Mouse (Mus musculus) layer of hippocampus, adult 18-20 months (tissue): ENCODE data around the gene Olfr709-ps1. TPM values are rescaled to one million over a fixed set of nuclear protein-coding genes. Genes with fewer than 3 reads are reported as not detected.
"Not testable (repeated sequence)": the region's sequence is repeated elsewhere in the genome, so short reads cannot be mapped to it uniquely, and the experiment has no call there.

Source experiments
- DNase-seq, 2 experiments: peaks; one replicate each; pipeline ENCODE4 v3.0.0; 2022; ENCODE audit warnings: low spot score in 2 of 2
- long read RNA-seq: library from polyadenylated mRNA; stranded (forward); transcript quantifications from one replicate; pipeline ENCODE4 v2.0.0, GENCODE M21; 2021
- total RNA-seq, 2 experiments: library from RNA; stranded (reverse); gene quantifications; 2 replicates each; pipeline ENCODE4 v1.2.3; 2021

Gene Olfr709-ps1
- not detected for total RNA-seq
- long read RNA-seq, result 0 reads

DNA sequence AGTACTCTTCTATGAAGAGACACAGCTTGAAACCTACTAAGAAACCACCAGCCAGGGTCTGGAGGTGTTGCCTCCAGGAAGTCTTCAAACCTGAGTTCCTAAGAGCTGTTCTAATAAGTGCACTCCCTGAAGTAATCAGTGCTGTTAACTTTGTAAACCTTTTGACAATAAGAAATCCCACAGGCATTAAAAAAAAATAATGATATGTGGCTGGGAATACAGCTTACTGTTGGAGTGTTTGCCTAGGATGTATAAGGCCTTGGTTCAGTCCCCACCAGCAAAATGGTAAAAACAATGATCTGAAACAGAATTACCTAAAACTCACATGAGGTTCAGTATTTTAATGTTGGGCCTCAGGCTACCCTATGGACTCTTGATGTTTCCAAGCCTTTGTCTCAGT, at the start of gene Olfr709-ps1:
Gene Olfr709-ps1 (minus strand): TSS at position 101 of the 400 bp plus-strand sequence.
- no peak for DNase-seq

- no peak for DNase-seq
These were observed 43.3 kb upstream of the Olfr709-ps1 start, which contains the start of gene Olfr711 for GRCm38 (mm10) chr7:106975353-106975752. Gene Olfr711 (minus strand): TSS chr7:106975453.

- DNase-seq, result not testable (repeated sequence)
These were observed 35.5 kb upstream of the Olfr709-ps1 start for GRCm38 (mm10) chr7:106967503-106967902.

DNA sequence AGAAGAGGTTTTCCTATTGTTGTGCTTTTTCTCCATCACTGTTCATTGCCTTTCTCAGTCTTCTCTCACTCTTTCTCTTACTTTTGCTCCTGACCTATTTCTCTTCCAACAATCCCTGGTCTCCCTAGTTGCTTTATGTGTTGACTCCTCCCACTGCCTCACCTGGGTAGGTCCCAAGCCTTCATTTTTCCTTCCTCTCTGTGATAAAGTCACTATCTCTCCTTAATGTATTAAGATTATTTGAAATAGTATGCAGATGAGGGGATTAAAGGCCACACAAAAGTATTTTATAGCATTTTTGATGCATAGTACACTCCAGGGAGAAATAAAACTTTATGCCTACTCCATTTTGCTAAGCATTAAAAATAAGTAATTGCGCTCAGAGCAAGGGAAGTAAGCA, 31.8 kb upstream of the Olfr709-ps1 start, which contains the start of gene Olfr6:
Gene Olfr6 (minus strand): TSS at position 101 of the 400 bp plus-strand sequence.
- no peak for DNase-seq

- DNase-seq, result no peak
These were observed 16.2 kb upstream of the Olfr709-ps1 start, which contains the start of gene Olfr710 for GRCm38 (mm10) chr7:106948212-106948611. Gene Olfr710 (minus strand): TSS chr7:106948312.

DNA sequence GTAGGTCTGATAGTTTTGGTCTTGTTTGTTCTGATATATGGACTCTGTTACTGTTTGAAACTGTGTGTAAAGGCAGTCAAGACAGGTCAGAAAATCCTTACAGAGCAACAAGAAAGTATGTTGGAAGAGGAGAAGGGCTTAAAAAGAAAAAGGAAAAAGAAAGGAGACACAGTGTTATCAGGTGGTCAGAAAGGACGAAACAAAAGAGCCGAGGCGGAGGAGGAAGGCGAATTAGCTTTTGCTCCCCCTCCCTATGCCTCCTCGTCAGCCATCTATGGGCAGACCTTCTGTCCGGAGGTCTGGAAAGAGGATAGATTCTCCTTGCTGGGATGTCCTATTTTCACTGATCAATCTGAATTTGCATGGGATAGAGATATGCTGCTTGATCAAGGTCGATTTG, 11.1 kb downstream of the Olfr709-ps1 start:
- DNase-seq, result not testable (repeated sequence)

GRCm38 (mm10) chr7:106907676-106908075, 24.3 kb downstream of the Olfr709-ps1 start, which contains the start of gene Olfr1532-ps1:
Gene Olfr1532-ps1 (plus strand): TSS chr7:106908001.
- DNase-seq, result no peak

- not testable (repeated sequence) for DNase-seq
These were observed 30.9 kb downstream of the Olfr709-ps1 start, which contains the start of gene Olfr707 for GRCm38 (mm10) chr7:106901141-106901540. Gene Olfr707 (minus strand): TSS chr7:106901241.

- DNase-seq, result no peak
These were observed 44.0 kb downstream of the Olfr709-ps1 start, which contains the start of gene Olfr706 for GRCm38 (mm10) chr7:106888062-106888461. Gene Olfr706 (minus strand): TSS chr7:106888162.

DNA sequence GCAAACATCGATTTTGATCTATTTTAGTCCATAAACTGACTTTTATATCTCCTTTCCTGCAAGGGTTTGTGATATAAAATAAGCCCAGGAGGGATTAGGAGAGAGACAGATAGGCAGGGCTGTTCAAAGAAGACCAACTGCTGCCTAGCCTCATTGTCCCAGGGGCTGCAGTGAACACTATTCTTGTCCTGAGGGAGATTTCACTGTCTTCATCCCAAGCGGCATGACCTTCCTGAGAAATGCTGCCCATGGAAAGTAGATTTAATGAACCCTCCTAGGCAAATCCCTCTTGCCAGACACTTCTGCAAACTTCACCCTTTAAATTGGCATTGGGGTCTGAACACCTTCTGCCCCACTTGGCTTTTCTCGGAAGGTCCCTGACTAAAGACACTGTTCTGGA, 55.2 kb downstream of the Olfr709-ps1 start, which contains the start of gene Olfr705:
Gene Olfr705 (minus strand): TSS at position 101 of the 400 bp plus-strand sequence.
- DNase-seq, result no peak

Other genes with a start within 250 kb of the Olfr709-ps1 start
- not detected for gene Olfr694, start 240.4 kb downstream of the Olfr709-ps1 start, total RNA-seq
- not detected for gene Olfr695, start 215.8 kb downstream of the Olfr709-ps1 start, total RNA-seq
- gene Olfr697, start 189.8 kb downstream of the Olfr709-ps1 start, total RNA-seq, result not detected
- not detected for gene Olfr698, start 176.8 kb downstream of the Olfr709-ps1 start, total RNA-seq
- not detected for gene Olfr699, start 139.0 kb downstream of the Olfr709-ps1 start, total RNA-seq
- gene Olfr700, start 123.4 kb downstream of the Olfr709-ps1 start, total RNA-seq, result not detected
- not detected for gene Olfr701, start 118.1 kb downstream of the Olfr709-ps1 start, total RNA-seq
- not detected for gene Olfr702, start 98.3 kb downstream of the Olfr709-ps1 start, total RNA-seq
- not detected for gene Olfr703, start 88.9 kb downstream of the Olfr709-ps1 start, total RNA-seq
- gene Olfr704, start 69.0 kb downstream of the Olfr709-ps1 start, total RNA-seq, result not detected
- not detected for gene Olfr705, start 55.3 kb downstream of the Olfr709-ps1 start, total RNA-seq
- not detected for gene Olfr706, start 44.1 kb downstream of the Olfr709-ps1 start, total RNA-seq
- gene Olfr707, start 31.0 kb downstream of the Olfr709-ps1 start, total RNA-seq, result not detected
- not detected for gene Olfr1532-ps1, start 24.2 kb downstream of the Olfr709-ps1 start, total RNA-seq
- gene Olfr710, start 16.1 kb upstream of the Olfr709-ps1 start, total RNA-seq, result not detected
- not detected for gene Olfr6, start 31.7 kb upstream of the Olfr709-ps1 start, total RNA-seq
- gene Olfr711, start 43.2 kb upstream of the Olfr709-ps1 start, total RNA-seq, result not detected
- gene Olfr2, start 73.9 kb upstream of the Olfr709-ps1 start, total RNA-seq, result not detected
- gene Olfr713, start 99.0 kb upstream of the Olfr709-ps1 start, total RNA-seq, result not detected
- gene Olfr714, start 138.8 kb upstream of the Olfr709-ps1 start, total RNA-seq, result not detected
- not detected for gene Olfr17, start 161.0 kb upstream of the Olfr709-ps1 start, total RNA-seq
- not detected for gene Olfr715b, start 178.2 kb upstream of the Olfr709-ps1 start, total RNA-seq
- gene Olfr715, start 198.9 kb upstream of the Olfr709-ps1 start, total RNA-seq, result not detected
- gene Olfr716, start 206.1 kb upstream of the Olfr709-ps1 start, total RNA-seq, result not detected
- gene Nlrp14, start 234.8 kb upstream of the Olfr709-ps1 start, total RNA-seq, result not detected